Mouse (Mus musculus) limb, embryonic 13.5 days (tissue): ENCODE data around the gene Ctnnd2. TPM values are rescaled to one million over a fixed set of nuclear protein-coding genes. Genes with fewer than 3 reads are reported as not detected.

Experiments used
- ATAC-seq: fragments of 200-750 bp; cut with Nextera tagmentation; 2 replicates; pipeline ENCODE4 v1.8.0; 2017; ENCODE audit warnings: low read depth, moderate number of reproducible peaks, moderate TSS enrichment; ENCODE audit not compliant: low FRiP score
- H3K27ac ChIP-seq: fragments of 300-500 bp; sonication (generic); 2 replicates; pipeline ENCODE4 v1.5.1; 2015; ENCODE audit warnings: inconsistent platforms, mild to moderate bottlenecking, moderate library complexity
- H3K27me3 ChIP-seq: fragments of 300-500 bp; sonication (generic); 2 replicates; pipeline ENCODE4 v1.6.1; 2015; ENCODE audit warnings: mild to moderate bottlenecking, inconsistent platforms
- H3K36me3 ChIP-seq: fragments of 300-500 bp; sonication (generic); 2 replicates; pipeline ENCODE4 v1.6.1; 2015; ENCODE audit warnings: inconsistent platforms, mild to moderate bottlenecking, moderate library complexity
- H3K4me1 ChIP-seq: fragments of 300-500 bp; sonication (generic); 2 replicates; pipeline ENCODE4 v1.6.1; 2015; ENCODE audit warnings: inconsistent platforms
- H3K4me2 ChIP-seq: fragments of 300-500 bp; sonication (generic); replicated peaks from 2 replicates; pipeline ENCODE4 v1.6.1; 2015; ENCODE audit warnings: inconsistent platforms, mild to moderate bottlenecking, moderate library complexity
- H3K4me3 ChIP-seq: fragments of 300-500 bp; sonication (generic); 2 replicates; pipeline ENCODE4 v1.5.1; 2015; ENCODE audit warnings: moderate library complexity, mild to moderate bottlenecking, inconsistent platforms
- H3K9ac ChIP-seq: fragments of 300-500 bp; sonication (generic); 2 replicates; pipeline ENCODE4 v1.6.1; 2015; ENCODE audit warnings: mild to moderate bottlenecking, inconsistent platforms
- H3K9me3 ChIP-seq: fragments of 300-500 bp; sonication (generic); 2 replicates; pipeline ENCODE4 v1.6.1; 2016; ENCODE audit warnings: inconsistent platforms
- WGBS: fragments of 180-500 bp; shearing (Covaris S2); methylation state at CpG from one replicate; pipeline ENCODE4 v1.1.7; 2015; 5-methylcytosine and 5-hydroxymethylcytosine counted together
- polyA plus RNA-seq: library from polyadenylated mRNA; unstranded; fragments of >200 nt; fragmentation: Nextera tagmentation; extraction: Ambion mirVana; gene quantifications from 2 replicates; pipeline ENCODE4 v1.2.1, GENCODE M21; 2015

The Ctnnd2 gene
- polyA plus RNA-seq, 1 experiment from 2014 or later: 3.8 TPM

GRCm38 (mm10) chr15:30191931-30192668, 19.7 kb downstream of the Ctnnd2 start:
- Histone ChIP-seq H3K9ac (no peak overlapping the region), H3K4me3 (no peak overlapping the region), H3K4me1 (no peaks in the 10 kb centered on the region), H3K36me3 (no peaks in the 10 kb centered on the region), H3K4me2 (no peak overlapping the region), H3K9me3 (no peaks in the 10 kb centered on the region; the same call in 1 of the 2 replicates), H3K27me3 (no peaks in the 10 kb centered on the region), H3K27ac (no peak overlapping the region)
- ATAC-seq: no peak
- WGBS: 67% methylated on average over 5 of the region's 5 CpGs

GRCm38 (mm10) chr15:30198429-30198828, 26.0 kb downstream of the Ctnnd2 start:
- Histone ChIP-seq H3K36me3 (no peaks in the 10 kb centered on the region), H3K4me2 (no peak overlapping the region), H3K27me3 (no peaks in the 10 kb centered on the region), H3K4me3 (no peak overlapping the region), H3K9ac (no peak overlapping the region), H3K27ac (no peak overlapping the region), H3K9me3 (no peaks in the 10 kb centered on the region), H3K4me1 (no peaks in the 10 kb centered on the region)
- WGBS: 77% methylated on average over 3 of the region's 3 CpGs
- no peak for ATAC-seq

DNA sequence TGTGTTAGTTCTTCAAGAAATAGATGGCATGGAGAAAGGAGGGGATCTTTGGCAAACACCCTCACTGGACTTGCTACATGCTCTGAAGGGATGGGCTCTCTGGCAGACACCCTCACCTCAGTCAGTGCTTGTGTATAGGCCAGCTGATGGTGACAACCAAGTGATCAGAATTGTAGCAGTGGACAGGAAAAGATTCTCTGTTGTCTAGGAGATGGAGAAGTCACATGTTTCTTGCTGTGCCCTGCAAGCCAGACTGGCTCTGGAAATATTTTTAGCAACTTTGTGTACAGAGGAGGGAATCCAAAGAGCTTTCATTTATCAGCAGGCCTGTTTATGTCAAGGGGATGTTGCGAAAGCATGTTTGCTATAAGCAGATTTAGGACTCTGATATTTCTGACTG, 27.4 kb downstream of the Ctnnd2 start:
- H3K9ac ChIP-seq: no peak overlapping the region
- no peaks in the 10 kb centered on the region for H3K27me3 ChIP-seq
- WGBS: 91% methylated on average over 1 of the region's 1 CpGs
- no peak overlapping the region for H3K4me3 ChIP-seq
- no peaks in the 10 kb centered on the region for H3K9me3 ChIP-seq
- no peak for ATAC-seq
- no peaks in the 10 kb centered on the region for H3K36me3 ChIP-seq
- H3K4me1 ChIP-seq: no peaks in the 10 kb centered on the region
- H3K27ac ChIP-seq: no peak overlapping the region
- H3K4me2 ChIP-seq: no peak overlapping the region

DNA sequence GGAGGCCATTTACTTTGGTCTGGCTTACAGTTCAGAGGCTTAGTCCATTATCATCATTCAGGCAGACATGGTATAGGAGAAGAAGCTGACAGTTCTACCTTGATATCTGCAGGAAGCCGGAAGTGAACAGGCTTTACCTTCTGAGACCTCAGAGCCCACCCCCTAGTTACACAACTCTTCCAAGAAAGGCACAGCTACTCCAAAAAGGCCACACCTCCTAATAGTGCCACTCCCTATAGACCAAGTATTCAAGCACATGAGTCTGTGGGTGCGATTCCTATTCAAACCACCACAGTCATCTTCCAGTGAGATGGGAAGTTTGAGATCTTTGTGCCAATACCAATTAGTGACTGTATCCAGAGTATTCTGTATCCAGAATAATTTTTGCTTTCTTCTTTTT, 28.8 kb downstream of the Ctnnd2 start:
- H3K27me3 ChIP-seq: no peaks in the 10 kb centered on the region
- no peak overlapping the region for H3K4me2 ChIP-seq
- no peak overlapping the region for H3K4me3 ChIP-seq
- H3K36me3 ChIP-seq: no peaks in the 10 kb centered on the region
- ATAC-seq: no peak
- no peak overlapping the region for H3K27ac ChIP-seq
- H3K9me3 ChIP-seq: no peaks in the 10 kb centered on the region
- 91% methylated on average over 2 of the region's 2 CpGs for WGBS
- no peak overlapping the region for H3K9ac ChIP-seq
- no peaks in the 10 kb centered on the region for H3K4me1 ChIP-seq

GRCm38 (mm10) chr15:30201617-30202016, 29.2 kb downstream of the Ctnnd2 start:
- ATAC-seq: no peak
- Histone ChIP-seq H3K9me3 (no peaks in the 10 kb centered on the region), H3K9ac (no peak overlapping the region), H3K36me3 (no peaks in the 10 kb centered on the region), H3K27ac (no peak overlapping the region), H3K27me3 (no peaks in the 10 kb centered on the region), H3K4me3 (no peak overlapping the region), H3K4me2 (no peak overlapping the region), H3K4me1 (no peaks in the 10 kb centered on the region)
- 98% methylated on average over 3 of the region's 3 CpGs for WGBS

DNA sequence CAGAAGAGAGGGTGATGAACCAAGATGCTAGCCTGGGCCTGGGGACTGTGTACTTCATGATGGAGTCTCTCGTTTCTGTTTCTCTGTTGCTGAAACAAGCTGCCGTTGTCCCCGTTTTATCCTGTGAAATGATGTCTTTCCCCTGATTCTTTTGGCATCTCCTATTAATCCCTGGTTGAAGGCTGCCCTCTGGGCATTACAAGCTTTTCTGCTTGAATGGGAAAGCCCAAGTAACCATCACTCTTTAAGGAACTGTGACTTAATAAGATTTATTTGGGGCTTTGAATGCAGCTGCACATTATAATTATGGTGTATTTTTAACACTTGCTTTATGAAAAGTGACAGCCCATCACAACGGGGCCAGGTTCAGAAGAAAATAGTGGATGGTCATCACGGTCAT, 40.4 kb downstream of the Ctnnd2 start:
- no peaks in the 10 kb centered on the region for H3K36me3 ChIP-seq
- ATAC-seq: no peak
- H3K4me3 ChIP-seq: no peak overlapping the region
- H3K9me3 ChIP-seq: no peaks in the 10 kb centered on the region
- H3K27me3 ChIP-seq: no peaks in the 10 kb centered on the region
- WGBS: 71% methylated on average over 5 of the region's 5 CpGs
- no peak overlapping the region for H3K4me2 ChIP-seq
- no peak overlapping the region for H3K27ac ChIP-seq
- H3K9ac ChIP-seq: no peak overlapping the region
- H3K4me1 ChIP-seq: no peaks in the 10 kb centered on the region

DNA sequence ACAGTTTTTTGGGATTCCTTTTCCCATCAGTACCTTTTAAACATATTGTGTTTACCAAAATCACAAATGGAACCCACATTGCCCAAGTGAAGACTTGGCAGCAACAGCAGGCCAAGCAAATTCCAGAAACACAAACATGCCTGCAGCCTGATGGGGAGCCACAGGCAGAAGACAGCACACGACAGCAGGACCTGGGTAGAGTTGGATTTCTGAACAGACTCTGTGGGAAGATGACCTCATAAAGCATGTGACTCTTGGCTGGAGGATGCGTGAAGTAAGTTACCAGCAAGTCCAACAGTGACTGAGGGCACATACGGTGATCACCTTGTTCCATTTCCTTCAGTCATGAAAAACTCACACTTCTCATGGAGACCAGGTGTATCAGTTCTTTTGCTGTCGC, 43.5 kb downstream of the Ctnnd2 start:
- WGBS: 89% methylated on average over 4 of the region's 4 CpGs
- no peaks in the 10 kb centered on the region for H3K36me3 ChIP-seq
- no peak overlapping the region for H3K4me3 ChIP-seq
- H3K4me1 ChIP-seq: no peaks in the 10 kb centered on the region
- ATAC-seq: no peak
- no peaks in the 10 kb centered on the region for H3K27me3 ChIP-seq
- H3K9ac ChIP-seq: no peak overlapping the region
- H3K4me2 ChIP-seq: no peak overlapping the region
- H3K9me3 ChIP-seq: no peaks in the 10 kb centered on the region
- no peak overlapping the region for H3K27ac ChIP-seq

- no peak overlapping the region for H3K4me2 ChIP-seq
- no peak overlapping the region for H3K9ac ChIP-seq
- H3K4me1 ChIP-seq: no peaks in the 10 kb centered on the region
- no peaks in the 10 kb centered on the region for H3K9me3 ChIP-seq
- H3K4me3 ChIP-seq: no peak overlapping the region
- 95% methylated on average over 4 of the region's 4 CpGs for WGBS
- no peak for ATAC-seq
- H3K36me3 ChIP-seq: no peaks in the 10 kb centered on the region
- H3K27me3 ChIP-seq: no peaks in the 10 kb centered on the region
- no peak overlapping the region for H3K27ac ChIP-seq
Observed at GRCm38 (mm10) chr15:30229112-30229511, 56.7 kb downstream of the Ctnnd2 start.

- ATAC-seq: no peak
- Histone ChIP-seq H3K27ac (no peak overlapping the region), H3K27me3 (no peaks in the 10 kb centered on the region), H3K4me3 (no peak overlapping the region), H3K9ac (no peak overlapping the region), H3K36me3 (no peaks in the 10 kb centered on the region), H3K4me2 (no peak overlapping the region), H3K4me1 (no peaks in the 10 kb centered on the region), H3K9me3 (no peaks in the 10 kb centered on the region)
- WGBS: 86% methylated on average over 10 of the region's 10 CpGs
Observed at GRCm38 (mm10) chr15:30235210-30236034, 63.0 kb downstream of the Ctnnd2 start.

DNA sequence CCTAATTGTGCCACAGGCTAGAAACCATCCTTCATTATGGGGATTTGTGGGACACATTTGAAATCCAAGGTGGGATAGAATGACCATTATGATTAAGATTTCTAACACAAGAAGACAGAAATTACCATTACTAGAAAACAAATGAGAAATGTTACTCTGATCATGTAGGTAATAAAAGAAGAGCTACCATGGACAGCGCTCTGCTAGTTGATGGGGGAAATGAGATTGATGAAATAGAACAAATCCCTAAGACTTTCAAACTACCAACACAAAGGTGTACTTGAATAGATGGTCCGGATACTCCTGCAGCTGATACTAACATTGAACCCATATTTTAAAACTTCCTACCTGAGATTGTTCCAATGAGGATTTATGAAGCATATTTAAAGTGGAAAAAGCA, 68.5 kb downstream of the Ctnnd2 start:
- Histone ChIP-seq H3K4me3 (no peak overlapping the region), H3K9ac (no peak overlapping the region), H3K36me3 (no peaks in the 10 kb centered on the region), H3K4me2 (no peak overlapping the region), H3K9me3 (no peaks in the 10 kb centered on the region), H3K27me3 (no peaks in the 10 kb centered on the region), H3K27ac (no peak overlapping the region), H3K4me1 (no peaks in the 10 kb centered on the region)
- no peak for ATAC-seq
- WGBS: 83% methylated on average over 2 of the region's 2 CpGs

DNA sequence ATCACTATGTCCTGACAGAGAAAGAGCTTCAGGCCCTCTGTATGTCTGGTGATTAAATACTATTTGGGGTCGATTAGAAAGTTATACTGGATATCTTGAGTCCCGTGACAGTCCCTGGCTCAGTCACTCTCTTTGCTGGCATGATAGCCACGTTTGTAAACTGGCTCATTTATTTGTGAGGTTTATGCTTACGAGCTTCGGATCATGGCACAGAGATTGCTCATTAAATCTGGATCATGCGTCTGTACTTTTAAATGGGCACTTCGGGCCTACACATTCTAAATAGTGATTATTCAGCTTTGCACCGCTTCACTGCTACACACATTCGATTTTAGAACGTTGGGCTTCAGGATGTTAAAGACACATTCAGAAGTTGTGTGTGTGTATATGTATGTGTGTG, 96.4 kb downstream of the Ctnnd2 start:
- ATAC-seq: no peak
- no peak overlapping the region for H3K9ac ChIP-seq
- no peak overlapping the region for H3K27ac ChIP-seq

GRCm38 (mm10) chr15:30271141-30271572, 98.8 kb downstream of the Ctnnd2 start:
- Histone ChIP-seq H3K27me3 (no peaks in the 10 kb centered on the region), H3K9me3 (no peaks in the 10 kb centered on the region), H3K27ac (no peak overlapping the region), H3K4me3 (no peak overlapping the region), H3K36me3 (no peaks in the 10 kb centered on the region), H3K4me1 (no peaks in the 10 kb centered on the region), H3K9ac (no peak overlapping the region), H3K4me2 (no peak overlapping the region)
- ATAC-seq: no peak
- WGBS: 78% methylated on average over 8 of the region's 8 CpGs

More for the DNA sequence above, 96.4 kb downstream of the Ctnnd2 start:
- no peaks in the 10 kb centered on the region for H3K36me3 ChIP-seq
- no peaks in the 10 kb centered on the region for H3K4me1 ChIP-seq
- H3K4me2 ChIP-seq: no peak overlapping the region
- no peak overlapping the region for H3K4me3 ChIP-seq
- no peaks in the 10 kb centered on the region for H3K27me3 ChIP-seq
- WGBS: 77% methylated on average over 10 of the region's 10 CpGs
- no peaks in the 10 kb centered on the region for H3K9me3 ChIP-seq
